Mouse (Mus musculus) ZHBTc4 (cell line): Measurements from ENCODE around the gene Kcne3.

Experiments used
- DNase-seq: peaks from one replicate; pipeline ENCODE4 v3.0.0-alpha.2; 2011; ENCODE audit warnings: low read depth, low spot score

Kcne3 gene

GRCm38 (mm10) chr7:100181614-100182013 lies 5.3 kb downstream of the Kcne3 start:
- no peak for DNase-seq

- no peak for DNase-seq
Observed at GRCm38 (mm10) chr7:100182388-100182787, 6.1 kb downstream of the Kcne3 start.

GRCm38 (mm10) chr7:100187601-100188000 lies 11.3 kb downstream of the Kcne3 start:
- peak; percentile 47 for DNase-seq

- DNase-seq = no peak
Observed at GRCm38 (mm10) chr7:100190167-100190566, 13.9 kb downstream of the Kcne3 start.

GRCm38 (mm10) chr7:100190778-100191177 lies 14.5 kb downstream of the Kcne3 start:
- peak; percentile 54 for DNase-seq

- DNase-seq = no peak
Observed at GRCm38 (mm10) chr7:100201191-100201590, 24.9 kb downstream of the Kcne3 start.

GRCm38 (mm10) chr7:100203616-100204015 lies 27.3 kb downstream of the Kcne3 start:
- no peak for DNase-seq

- no peak for DNase-seq
Observed at GRCm38 (mm10) chr7:100204871-100205270, 28.6 kb downstream of the Kcne3 start.

GRCm38 (mm10) chr7:100206144-100206543 lies 29.8 kb downstream of the Kcne3 start:
- no peak for DNase-seq

GRCm38 (mm10) chr7:100207886-100208285 lies 31.6 kb downstream of the Kcne3 start:
- DNase-seq = no peak

GRCm38 (mm10) chr7:100214310-100214709 lies 38.0 kb downstream of the Kcne3 start:
- no peak for DNase-seq

- DNase-seq = no peak
Observed at GRCm38 (mm10) chr7:100215116-100215732, 38.9 kb downstream of the Kcne3 start.

- DNase-seq = no peak
Observed at GRCm38 (mm10) chr7:100215976-100216375, 39.7 kb downstream of the Kcne3 start.

GRCm38 (mm10) chr7:100216601-100217565 lies 40.6 kb downstream of the Kcne3 start:
- DNase-seq = no peak

- peak; percentile 99 for DNase-seq
Observed at GRCm38 (mm10) chr7:100227158-100227875, 51.0 kb downstream of the Kcne3 start, which contains the start of gene Pgm2l1. Gene Pgm2l1, plus strand, starts transcription at chr7:100227394.

GRCm38 (mm10) chr7:100227896-100228525 lies 51.7 kb downstream of the Kcne3 start:
- DNase-seq = peak; percentile 46

GRCm38 (mm10) chr7:100228957-100229356 lies 52.7 kb downstream of the Kcne3 start:
- DNase-seq = no peak

GRCm38 (mm10) chr7:100230646-100231045 lies 54.3 kb downstream of the Kcne3 start:
- DNase-seq = no peak

- DNase-seq = no peak
Observed at GRCm38 (mm10) chr7:100231661-100232060, 55.4 kb downstream of the Kcne3 start.

GRCm38 (mm10) chr7:100233681-100234080 lies 57.4 kb downstream of the Kcne3 start:
- DNase-seq = no peak
